Mouse (Mus musculus) regulatory T cell (primary cell): ENCODE data around the gene Olfr725.

Experiments used
- in situ Hi-C: fragments of 300-600 bp; cut with MboI, MseI; formaldehyde crosslinking; loops from one replicate; pipeline ENCODE4 v1.15.1; 2025; ENCODE audit warnings: high pct_unique_total_duplicates

Olfr725 gene

GRCm38 (mm10) chr14:50040275-50040674 is at the start of gene Olfr725:
Gene Olfr725 (minus strand): TSS chr14:50040375.
- in situ Hi-C loops: no loop called here

DNA sequence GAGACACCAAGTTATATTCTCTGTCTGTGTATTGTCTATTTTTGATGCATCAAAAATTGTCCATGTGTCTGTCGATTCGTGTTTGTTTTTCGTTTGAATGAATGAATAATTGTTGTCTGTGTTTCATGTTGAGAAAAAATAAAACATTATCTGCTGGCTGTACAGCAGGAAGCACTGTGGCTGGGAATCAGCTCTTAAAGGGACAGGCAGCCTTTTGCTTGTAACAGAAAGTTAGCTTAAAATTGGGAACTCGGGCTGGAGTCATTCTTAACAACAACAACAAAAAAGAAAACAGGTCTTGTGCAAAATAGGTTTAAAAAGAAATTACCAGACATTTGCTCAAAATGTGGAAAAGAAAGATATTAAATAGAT is 22.5 kb upstream of the Olfr725 start:
- in situ Hi-C loops: loop anchor here (25.0 kb wide), 1 partner anchor 700 kb away; no protein-coding TSS in a partner anchor

GRCm38 (mm10) chr14:50061955-50062732 is 22.0 kb upstream of the Olfr725 start:
- in situ Hi-C loops: loop anchor here (25.0 kb wide), 1 partner anchor 700 kb away; no protein-coding TSS in a partner anchor

- in situ Hi-C loops: loop anchor here (25.0 kb wide), 1 partner anchor 701 kb away; no protein-coding TSS in a partner anchor
Observed at GRCm38 (mm10) chr14:50061590-50061954, 21.4 kb upstream of the Olfr725 start.

DNA sequence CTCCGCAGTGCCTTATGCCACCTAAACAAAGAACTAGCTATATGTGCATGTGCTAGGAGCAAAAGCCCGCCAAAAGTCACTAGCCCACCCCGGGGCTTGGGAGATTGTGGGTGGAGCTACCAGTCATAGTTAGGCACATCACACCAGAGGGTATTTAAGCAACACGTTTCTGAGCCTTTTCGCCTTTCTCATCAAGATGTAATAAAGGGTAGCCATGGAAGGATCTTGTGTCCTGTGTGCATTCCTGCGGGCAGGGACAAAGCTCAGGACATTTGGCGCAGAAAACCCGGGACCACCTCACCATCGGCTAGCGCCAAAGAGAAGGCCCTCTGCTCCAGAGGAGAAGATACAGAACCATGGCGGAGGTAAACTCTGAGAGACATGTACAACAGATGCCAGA is 21.0 kb upstream of the Olfr725 start:
- in situ Hi-C loops: loop anchor here (25.0 kb wide), 1 partner anchor 701 kb away; no protein-coding TSS in a partner anchor

- in situ Hi-C loops: no loop called here
Observed at GRCm38 (mm10) chr14:50032041-50032440, 8.1 kb downstream of the Olfr725 start.

DNA sequence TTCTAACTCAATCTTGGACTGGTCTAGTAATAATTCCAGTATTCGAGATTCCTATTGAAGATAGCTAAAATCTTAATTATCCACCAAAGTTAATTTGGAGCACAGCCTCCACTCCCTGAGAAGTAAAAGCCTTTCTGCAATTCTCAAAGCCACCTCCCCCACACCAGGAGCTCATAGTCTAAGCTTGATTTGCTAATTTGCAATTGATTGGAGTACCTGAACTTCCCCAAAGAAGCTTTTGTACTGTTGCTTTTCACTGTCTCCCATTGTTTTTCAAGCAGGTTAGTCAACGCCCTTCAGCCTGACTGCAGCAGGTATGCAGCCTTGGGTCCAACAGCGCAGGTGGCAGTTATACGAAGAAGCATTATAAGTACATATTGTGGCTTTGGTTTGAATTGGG is 8.8 kb downstream of the Olfr725 start:
- in situ Hi-C loops: no loop called here

- in situ Hi-C loops: no loop called here
Observed at GRCm38 (mm10) chr14:50026371-50026770, 13.8 kb downstream of the Olfr725 start.
